ENCODE assay signal across 13 mouse cellular contexts in the genomic region with DNA sequence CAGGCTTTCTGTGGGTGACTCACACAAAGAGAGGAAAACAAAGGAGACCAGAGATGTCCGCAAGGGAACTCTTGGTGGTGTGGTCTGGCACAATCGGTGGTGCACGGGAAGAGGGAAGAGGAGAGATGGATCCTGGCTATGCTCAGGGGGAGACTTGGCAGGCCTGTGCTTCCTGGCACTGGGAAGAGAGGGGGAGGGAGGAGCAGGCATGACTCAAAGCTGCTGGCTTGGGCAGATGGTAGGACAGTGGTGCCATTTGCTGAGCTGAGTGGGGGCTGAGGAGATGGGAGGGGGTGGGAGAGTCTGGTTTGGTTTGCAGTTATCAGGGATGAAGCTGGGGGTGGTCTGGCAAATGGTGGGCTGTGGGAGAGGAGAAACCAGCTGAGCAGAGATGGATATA. TPM values are rescaled to one million over a fixed set of nuclear protein-coding genes. Genes with fewer than 3 reads are reported as not detected.
A peak's percentile ranks its signal among the peaks of the same experiment; 100 is the strongest.
DNase-seq lines count a peak whose midpoint lies in the region; ATAC-seq lines count a peak whose summit lies in the region.
"Had no signal": no experiment of that assay in that cellular context is flagged by ENCODE, and none has a peak within 500 bp of the region (broad histone marks: within the 10 kb centered on the region; RNA-seq: fewer than 3 reads in every experiment).

No protein-coding gene starts in this region.

- ATAC-seq in hindbrain, embryonic 16.5 days = peak; percentile 25; the same call in 1 of the 2 replicates
- no peak for ATAC-seq in hindbrain, embryonic 12.5 days (ENCODE audit: low FRiP score)

- H3K27me3 ChIP-seq in hindbrain, embryonic 16.5 days (replicated peaks; ENCODE audit: control insufficient read depth, insufficient read depth, low read length) = no peaks in the 10 kb centered on the region
- H3K27me3 ChIP-seq in hindbrain, embryonic 12.5 days = no peaks in the 10 kb centered on the region
- H3K27me3 ChIP-seq: heart, embryonic 15.5 days; limb, embryonic 13.5 days had no signal

- WGBS in hindbrain, embryonic 16.5 days = 43% methylated on average over 3 of the region's 3 CpGs
- WGBS in hindbrain, embryonic 12.5 days = 73% methylated on average over 3 of the region's 3 CpGs

- no peak overlapping the region for H3K4me3 ChIP-seq in hindbrain, embryonic 16.5 days (ENCODE audit: low read length)
- H3K4me3 ChIP-seq in hindbrain, embryonic 12.5 days = no peak overlapping the region
- H3K4me3 ChIP-seq: heart, embryonic 15.5 days; limb, embryonic 13.5 days had no signal

- intact Hi-C loops in gastrocnemius, postnatal 14 days (cut with DNase I; ENCODE audit: low total_unique reads) = no loop called here

- no peaks in the 10 kb centered on the region for H3K36me3 ChIP-seq in hindbrain, embryonic 16.5 days (ENCODE audit: control insufficient read depth, insufficient read depth, low read length)
- no peaks in the 10 kb centered on the region for H3K36me3 ChIP-seq in hindbrain, embryonic 12.5 days
- H3K36me3 ChIP-seq: heart, embryonic 15.5 days; limb, embryonic 13.5 days had no signal

- H3K9me3 ChIP-seq in hindbrain, embryonic 16.5 days (ENCODE audit: control insufficient read depth, low read length) = no peaks in the 10 kb centered on the region
- no peaks in the 10 kb centered on the region for H3K9me3 ChIP-seq in hindbrain, embryonic 12.5 days (replicated peaks)
- H3K9me3 ChIP-seq: heart, embryonic 15.5 days; limb, embryonic 13.5 days had no signal

- H3K4me1 ChIP-seq in hindbrain, embryonic 16.5 days (ENCODE audit: control insufficient read depth, insufficient read depth, low read depth, low read length) = no peaks in the 10 kb centered on the region; the same call in 1 of the 2 replicates
- peaks cover 11% of the 10 kb centered on the region for H3K4me1 ChIP-seq in hindbrain, embryonic 12.5 days

- H3K4me2 ChIP-seq in hindbrain, embryonic 16.5 days (ENCODE audit: low read length) = no peak overlapping the region
- no peak overlapping the region for H3K4me2 ChIP-seq in hindbrain, embryonic 12.5 days (replicated peaks)
- H3K4me2 ChIP-seq: heart, embryonic 15.5 days; limb, embryonic 13.5 days; midbrain, embryonic 11.5 days had no signal

- H3K27ac ChIP-seq in hindbrain, embryonic 16.5 days (ENCODE audit: low read depth, low read length) = peak overlapping the region; percentile 34; the same call in 1 of the 2 replicates
- H3K27ac ChIP-seq in hindbrain, embryonic 12.5 days = no peak overlapping the region
- H3K27ac ChIP-seq: heart, embryonic 15.5 days; limb, embryonic 13.5 days had no signal

- H3K9ac ChIP-seq in hindbrain, embryonic 16.5 days (ENCODE audit: low read depth, low read length) = no peak overlapping the region
- H3K9ac ChIP-seq in hindbrain, embryonic 12.5 days = no peak overlapping the region
- H3K9ac ChIP-seq: heart, embryonic 15.5 days; limb, embryonic 13.5 days had no signal

- DNase-seq in cerebellum, postnatal 25 days = peak; percentile 46 to 68
- DNase-seq in layer of hippocampus, adult 9-11 months = peak; percentile 93
- DNase-seq in right cerebral cortex, postnatal 14 days = peak; percentile 68
- no peak for DNase-seq in thymus, postnatal 10 days (ENCODE audit: low spot score in 2 of 2)
- no peak for DNase-seq in kidney, postnatal 4 days
- DNase-seq in gastrocnemius, postnatal 14 days = no peak

RNA-seq across cellular contexts. Expression of a gene that starts 5.1 kb away (rescaled TPM):
- polyA plus RNA-seq in hindbrain, embryonic 16.5 days (2015; fragmentation: Nextera tagmentation; extraction: Ambion mirVana) = 5.4 and 5.7 TPM in 2 replicates
- polyA plus RNA-seq in hindbrain, embryonic 12.5 days (2016; fragmentation: Nextera tagmentation; extraction: Ambion mirVana) = 15.6 and 16.0 TPM in 2 replicates
- 1 to 10 TPM; 6.6 to 7.4 TPM for total RNA-seq in gastrocnemius, postnatal 14 days (2021)

RNA-seq across cellular contexts. Expression of a gene that starts 36.1 kb away (rescaled TPM):
- 274 and 298 TPM in 2 replicates for polyA plus RNA-seq in hindbrain, embryonic 16.5 days (2015; fragmentation: Nextera tagmentation; extraction: Ambion mirVana)
- 198 and 207 TPM in 2 replicates for polyA plus RNA-seq in hindbrain, embryonic 12.5 days (2016; fragmentation: Nextera tagmentation; extraction: Ambion mirVana)
- 100 to 1,000 TPM; 335 to 409 TPM for total RNA-seq in gastrocnemius, postnatal 14 days (2021)

RNA-seq across cellular contexts. Expression of a gene that starts 50.3 kb away (rescaled TPM):
- polyA plus RNA-seq in hindbrain, embryonic 16.5 days (2015; fragmentation: Nextera tagmentation; extraction: Ambion mirVana) = 0.09 and 0.23 TPM in 2 replicates
- polyA plus RNA-seq in hindbrain, embryonic 12.5 days (2016; fragmentation: Nextera tagmentation; extraction: Ambion mirVana) = 0.26 TPM in 1 of 2 replicates, not detected in the other
- under 1 TPM in 1 of 2 experiments, not detected in 1; 0.08 TPM for total RNA-seq in gastrocnemius, postnatal 14 days (2021)
- total RNA-seq: common myeloid progenitor, adult 5-6 weeks; ES-E14 had no signal
- polyA plus RNA-seq: heart, embryonic 15.5 days; limb, embryonic 13.5 days; midbrain, embryonic 11.5 days had no signal

Comparison
In these comparisons a context has a peak if more than half of its experiments do, and no peak if none do; other contexts are left out.
1. DNase-seq: peak in cerebellum, postnatal 25 days (2 of 2), layer of hippocampus, adult 9-11 months (single experiment) and right cerebral cortex, postnatal 14 days (single experiment); none in thymus, postnatal 10 days (0 of 2), kidney, postnatal 4 days (0 of 2) and gastrocnemius, postnatal 14 days (single experiment).